Mouse (Mus musculus) spleen, embryonic (tissue): ENCODE measurements around the gene Eva1b.

Experiments
- CTCF ChIA-PET: fragments of 350-600 bp; sonication (Branson Sonifier 250); formaldehyde crosslinking; loops from one replicate; lab custom pipeline; 2022; lab: Charles Lee

Gene Eva1b

DNA sequence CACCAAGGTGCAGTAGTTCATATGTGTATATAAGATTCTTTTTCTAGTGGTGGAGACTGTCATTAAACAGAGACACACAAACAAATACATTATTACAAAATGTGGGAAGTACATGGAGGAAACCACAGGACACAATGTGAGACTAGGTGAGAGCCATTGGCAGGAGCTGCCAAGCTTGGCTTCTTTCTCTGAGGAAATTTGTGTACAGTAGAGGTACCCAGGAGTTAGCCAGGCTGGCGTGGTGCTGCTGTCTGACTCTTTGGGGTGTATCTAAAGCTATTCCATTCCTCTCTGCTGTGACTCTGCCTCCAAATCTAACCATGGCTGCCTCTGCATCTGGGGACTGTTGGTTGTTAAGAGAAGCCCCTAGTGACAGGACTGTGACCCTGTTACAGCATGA, 28.5 kb upstream of the Eva1b start:
- CTCF ChIA-PET = interaction anchor here (0.7 kb wide), 1 partner anchor 1145 kb away, joined by 5 read pairs; no protein-coding TSS in a partner anchor

DNA sequence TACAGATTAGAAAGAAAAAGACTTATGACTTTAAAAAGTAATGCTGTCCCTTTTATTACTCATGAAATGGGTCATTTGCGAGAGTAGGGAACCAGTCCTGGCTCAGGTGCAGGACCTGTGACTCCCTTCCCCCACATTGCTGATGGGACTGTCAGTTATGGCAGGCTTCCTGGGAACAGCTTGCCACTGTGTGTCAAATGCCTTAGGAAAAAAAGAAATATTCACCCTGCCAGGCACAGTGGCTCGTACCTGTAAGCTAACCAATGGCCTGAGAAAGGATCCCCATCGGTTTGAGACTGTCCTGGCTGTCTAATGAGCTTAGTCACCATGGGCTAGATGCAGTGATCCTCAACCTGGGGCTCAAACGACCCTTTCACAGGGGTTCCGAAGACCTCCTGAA, 27.5 kb upstream of the Eva1b start:
- CTCF ChIA-PET = interaction anchor here (0.6 kb wide), 1 partner anchor 200 kb away, joined by 3 read pairs; no protein-coding TSS in a partner anchor

DNA sequence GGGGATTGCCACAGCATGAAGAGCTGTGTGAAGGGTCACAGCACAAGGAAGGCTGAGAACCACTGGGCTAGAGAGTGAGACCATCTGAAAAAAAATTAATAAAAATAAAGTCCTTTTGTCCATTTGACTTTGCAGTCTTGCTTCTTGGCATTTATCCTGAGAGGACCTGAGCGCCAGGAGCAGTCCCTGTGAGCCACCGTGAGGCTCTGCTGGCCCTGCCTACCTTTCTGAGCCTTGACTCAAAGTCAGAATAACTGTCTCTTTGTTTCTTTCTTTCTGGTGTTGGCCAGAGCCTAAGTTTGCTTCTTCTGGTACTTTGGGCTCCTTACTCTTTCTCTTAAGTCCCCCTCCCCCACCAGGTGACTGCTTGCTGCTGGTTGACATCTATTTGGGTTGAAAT, 27.0 kb upstream of the Eva1b start:
- CTCF ChIA-PET = interaction anchor here (0.6 kb wide), 1 partner anchor 200 kb away, joined by 3 read pairs; no protein-coding TSS in a partner anchor

DNA sequence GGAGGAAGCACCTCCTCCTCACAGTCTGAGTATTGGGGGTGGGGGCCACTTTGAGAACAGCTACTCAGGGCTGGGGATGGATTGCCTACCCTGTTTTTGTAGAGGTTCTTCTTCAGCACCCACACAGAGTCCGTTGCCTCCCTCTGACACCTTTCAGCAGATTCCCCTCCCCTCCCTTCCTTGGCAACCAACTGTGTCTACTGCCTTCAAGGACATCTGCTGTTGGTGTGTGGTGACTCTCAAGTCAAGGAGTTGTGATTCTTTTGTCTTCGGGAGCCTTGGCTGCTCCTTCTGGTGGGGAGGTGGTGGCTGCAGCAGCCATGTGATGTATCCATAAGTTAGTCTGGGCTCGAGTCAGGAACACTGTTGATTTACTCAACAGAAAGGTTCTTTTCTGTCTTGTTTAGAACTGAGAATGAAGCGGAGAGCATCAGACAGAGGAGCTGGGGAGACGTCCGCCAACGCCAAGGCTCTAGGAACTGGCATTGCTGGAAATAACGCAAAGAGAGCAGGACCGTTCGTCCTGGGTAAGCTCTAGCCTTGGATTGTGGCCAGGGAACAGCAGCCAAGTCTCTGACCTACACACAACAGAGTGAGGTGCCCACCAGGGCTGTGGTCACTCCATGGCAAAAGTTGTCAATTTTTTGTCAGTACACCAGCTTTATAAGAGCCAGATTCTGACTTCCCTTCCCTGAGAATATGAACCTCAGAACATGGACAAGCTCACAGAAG, 24.1 kb upstream of the Eva1b start:
- CTCF ChIA-PET = no interaction called here

DNA sequence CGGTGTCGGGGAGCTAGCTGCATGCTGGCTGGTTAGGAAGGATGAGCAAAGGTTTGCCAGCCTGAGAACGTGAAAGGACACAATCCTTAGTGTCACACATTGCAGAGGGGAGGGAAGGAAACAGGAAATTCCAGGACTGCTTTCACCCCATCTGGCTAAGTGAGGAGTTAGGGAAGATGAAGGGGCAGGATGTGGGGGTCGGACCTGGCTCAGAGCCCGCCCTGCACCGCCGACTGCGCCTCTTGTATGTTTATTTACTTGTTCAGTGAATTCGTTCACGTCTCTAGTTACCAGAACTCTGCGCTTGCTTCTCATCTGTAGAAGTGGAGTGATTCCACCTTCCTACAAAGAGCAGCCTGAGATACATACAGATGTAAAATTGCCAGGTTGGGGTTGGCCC, 17.0 kb upstream of the Eva1b start:
- CTCF ChIA-PET = no interaction called here

DNA sequence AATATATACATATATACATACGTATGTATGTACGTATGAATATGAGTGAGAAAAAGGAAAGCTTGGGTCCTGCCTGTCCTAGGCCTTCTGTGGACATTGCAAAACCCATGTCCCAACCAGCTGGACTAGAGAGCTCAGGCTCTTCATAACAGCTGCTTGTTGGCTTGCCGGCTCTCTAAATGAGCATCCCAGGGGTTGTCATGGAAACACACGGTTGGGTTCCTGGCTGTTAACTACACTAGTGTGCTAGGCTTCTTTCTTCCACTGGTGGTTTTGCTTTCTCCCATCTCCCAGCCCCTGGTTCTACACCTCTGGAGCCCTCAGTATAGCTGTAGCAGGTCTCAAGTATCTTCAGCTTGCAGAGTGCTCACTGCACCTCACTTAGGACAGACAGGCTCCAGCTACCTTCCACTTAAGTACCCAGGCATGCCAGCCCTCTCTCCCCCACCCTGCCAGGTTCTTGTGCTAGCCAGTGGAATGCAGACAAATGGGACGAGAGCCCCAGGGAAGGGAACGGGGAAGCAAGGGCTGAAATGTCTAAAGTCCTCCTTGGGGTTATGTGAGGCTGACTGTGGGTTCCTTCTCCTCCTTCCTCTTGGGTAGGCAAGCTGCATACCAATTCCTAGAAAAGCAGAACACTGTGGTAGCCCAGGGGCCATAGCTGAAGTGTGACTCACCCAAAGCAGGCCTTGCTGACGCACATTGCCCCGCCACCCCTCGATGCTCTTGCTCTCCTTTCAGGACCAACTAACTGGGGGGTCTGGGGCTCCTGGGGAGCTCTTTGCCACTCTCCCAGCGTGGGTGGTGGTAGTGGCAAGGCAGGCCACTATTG, 16.0 kb upstream of the Eva1b start:
- CTCF ChIA-PET = interaction anchor here (0.7 to 1.0 kb wide), 2 partner anchors 9 to 130 kb away, joined by 3 read pairs; partner anchors contain the start of gene Trappc3

DNA sequence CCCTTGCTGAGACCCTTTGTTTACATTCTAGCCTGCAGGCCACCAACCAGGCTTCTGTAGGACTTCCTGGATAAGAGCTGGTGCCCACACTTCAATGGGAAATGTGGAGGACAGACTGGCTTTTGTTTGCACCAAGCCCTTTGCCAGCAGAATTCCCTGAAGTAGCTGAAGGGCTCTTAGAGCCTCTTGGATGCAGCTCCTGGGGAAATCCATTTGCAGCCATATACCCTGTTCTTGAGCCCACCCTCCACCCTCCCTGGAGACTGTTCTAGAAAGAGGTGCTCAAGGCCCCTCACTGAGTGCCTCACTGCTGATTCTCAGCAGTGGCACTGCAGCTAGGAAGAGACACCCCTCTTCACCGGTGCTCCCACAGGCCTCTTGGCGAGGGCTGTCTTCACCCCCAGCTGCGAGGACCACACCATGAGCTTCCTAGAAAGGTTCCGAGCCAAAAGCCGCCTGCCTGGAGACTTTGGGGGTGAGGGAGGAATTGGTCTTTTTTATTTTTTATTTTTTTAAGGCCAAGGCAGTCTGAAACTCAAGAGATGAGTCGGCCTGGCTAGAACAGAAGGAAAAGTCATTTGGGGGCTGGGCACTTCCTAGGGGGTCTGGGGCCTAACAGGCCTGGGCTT, 14.8 kb upstream of the Eva1b start:
- CTCF ChIA-PET = interaction anchor here (0.6 kb wide), 2 partner anchors 18 to 50 kb away, joined by 3 to 7 read pairs; no protein-coding TSS in a partner anchor

DNA sequence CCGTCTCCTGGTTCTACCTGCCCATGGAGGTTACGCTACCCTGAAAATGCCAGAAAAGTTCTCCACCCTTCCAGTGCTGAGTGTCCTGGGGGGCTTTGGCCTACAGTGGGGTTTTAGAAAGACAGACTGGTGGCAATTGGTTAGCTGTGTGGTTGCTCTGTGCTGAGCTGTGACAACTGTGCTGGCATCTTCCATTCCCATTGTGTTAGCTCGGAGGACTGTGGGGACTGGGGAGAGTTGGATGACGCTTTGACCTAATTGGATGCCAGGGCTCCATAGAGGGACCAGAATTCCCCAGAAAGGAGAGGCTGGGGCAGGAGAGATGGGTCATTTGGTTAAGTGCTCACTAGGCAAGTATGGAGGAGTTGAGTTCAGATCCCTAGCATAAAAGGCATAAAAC, 13.3 kb upstream of the Eva1b start:
- CTCF ChIA-PET = no interaction called here

DNA sequence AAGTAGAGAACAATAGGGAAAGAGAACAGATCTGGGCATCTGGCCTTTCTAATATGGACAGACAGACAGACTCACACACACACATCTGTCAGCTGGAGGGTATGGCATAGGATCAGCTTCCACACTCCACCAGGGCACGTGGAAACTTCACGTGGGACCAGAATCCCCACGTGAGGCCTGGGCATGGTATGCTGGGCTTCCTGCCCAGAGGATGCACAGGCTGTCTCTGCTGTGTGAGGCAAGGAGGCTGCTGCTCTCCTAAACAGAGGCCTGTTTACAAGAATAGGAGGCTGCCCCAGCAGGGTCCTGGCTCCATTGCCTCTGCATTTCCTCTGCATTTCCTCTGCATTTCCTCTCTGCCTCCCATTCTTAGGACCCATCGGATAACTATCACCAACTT, 12.9 kb upstream of the Eva1b start:
- CTCF ChIA-PET = no interaction called here

DNA sequence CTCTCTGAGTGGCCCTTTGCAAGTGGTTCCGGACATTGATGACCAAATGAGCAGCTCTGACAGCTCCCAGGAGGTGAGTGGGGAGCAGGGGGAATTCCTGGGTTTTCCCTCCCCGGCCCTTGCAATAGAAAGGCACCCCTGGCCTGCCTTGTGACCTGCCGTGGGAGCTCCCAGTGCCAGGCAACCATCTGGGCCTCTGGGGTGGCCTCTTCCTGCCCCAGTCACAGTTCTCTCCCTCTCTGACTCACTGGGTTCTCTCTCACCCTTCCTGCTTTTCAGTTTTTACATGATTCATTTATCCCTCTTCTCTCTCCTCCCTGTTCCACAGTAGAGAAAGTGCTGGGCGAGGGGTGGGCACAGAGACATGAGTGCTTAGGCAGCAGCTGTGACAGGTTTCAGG, 9.8 kb upstream of the Eva1b start:
- CTCF ChIA-PET = no interaction called here

DNA sequence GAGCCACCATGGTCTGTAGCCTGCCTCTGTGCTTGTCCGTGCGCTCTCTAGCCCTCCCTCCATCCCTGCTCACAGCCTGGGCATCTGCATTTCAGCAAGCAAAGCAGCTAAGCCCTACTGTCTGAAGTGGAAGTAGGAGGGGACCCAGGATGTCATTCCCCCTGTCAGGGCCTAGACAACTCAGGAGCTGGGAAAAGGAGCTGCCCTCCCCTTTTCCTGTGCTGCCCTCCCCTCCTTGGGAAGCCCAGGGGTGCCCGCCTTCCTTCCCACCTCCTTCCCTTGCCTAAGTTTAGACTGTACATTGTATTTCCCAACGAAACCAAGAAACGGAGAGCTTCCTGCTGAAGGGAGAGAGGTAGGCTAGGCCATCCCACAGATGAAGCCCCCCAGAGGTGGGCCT, 6.5 kb upstream of the Eva1b start:
- CTCF ChIA-PET = no interaction called here

DNA sequence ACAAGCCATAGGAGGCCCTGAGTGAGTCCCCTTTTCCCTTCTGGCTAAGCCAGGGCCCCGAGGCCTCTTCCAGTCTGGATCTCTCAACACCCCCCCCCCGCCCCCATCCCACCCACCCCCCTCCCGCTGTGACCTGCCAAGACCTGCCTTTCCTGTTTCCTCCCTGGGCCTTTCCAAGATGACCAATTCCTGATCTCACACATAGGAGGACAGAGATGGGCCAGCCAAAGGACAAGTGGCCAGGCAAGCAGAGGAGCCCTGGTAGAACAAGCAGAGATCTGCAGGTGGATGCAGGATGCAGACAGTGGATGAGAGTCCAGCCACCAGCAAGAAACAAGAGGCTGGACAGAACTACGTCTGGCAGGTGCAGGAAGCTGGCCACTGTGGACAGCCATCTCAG, 2.1 kb upstream of the Eva1b start:
- CTCF ChIA-PET = no interaction called here

DNA sequence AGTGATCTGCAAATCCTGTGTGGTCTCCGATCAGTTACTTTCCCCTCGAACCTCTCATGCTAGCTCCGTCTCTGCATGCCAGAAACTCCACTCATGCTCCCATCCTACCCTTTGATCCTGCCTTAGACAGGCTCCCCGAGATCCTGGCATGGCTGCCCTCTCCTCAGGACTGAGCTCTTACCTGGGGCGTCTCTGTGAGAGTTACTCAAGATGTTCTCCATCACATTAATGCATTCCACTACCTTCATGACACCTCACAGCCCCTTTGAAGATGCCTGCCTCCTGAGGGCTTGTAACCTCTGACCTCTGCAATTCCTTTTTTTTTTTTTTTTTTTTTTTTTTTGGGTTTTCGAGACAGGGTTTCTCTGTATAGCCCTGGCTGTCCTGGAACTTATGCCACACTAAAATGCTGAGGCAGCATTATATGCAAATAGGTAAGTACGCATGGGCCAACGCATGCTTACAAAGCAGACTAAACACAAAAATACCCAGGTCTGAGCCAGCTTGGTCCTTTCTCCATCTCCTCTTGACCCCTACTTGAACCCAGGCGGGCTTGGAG, 491 bp upstream of the Eva1b start:
- CTCF ChIA-PET = interaction anchor here (0.7 kb wide), 1 partner anchor 61 kb away, joined by 29 read pairs; no protein-coding TSS in a partner anchor

DNA sequence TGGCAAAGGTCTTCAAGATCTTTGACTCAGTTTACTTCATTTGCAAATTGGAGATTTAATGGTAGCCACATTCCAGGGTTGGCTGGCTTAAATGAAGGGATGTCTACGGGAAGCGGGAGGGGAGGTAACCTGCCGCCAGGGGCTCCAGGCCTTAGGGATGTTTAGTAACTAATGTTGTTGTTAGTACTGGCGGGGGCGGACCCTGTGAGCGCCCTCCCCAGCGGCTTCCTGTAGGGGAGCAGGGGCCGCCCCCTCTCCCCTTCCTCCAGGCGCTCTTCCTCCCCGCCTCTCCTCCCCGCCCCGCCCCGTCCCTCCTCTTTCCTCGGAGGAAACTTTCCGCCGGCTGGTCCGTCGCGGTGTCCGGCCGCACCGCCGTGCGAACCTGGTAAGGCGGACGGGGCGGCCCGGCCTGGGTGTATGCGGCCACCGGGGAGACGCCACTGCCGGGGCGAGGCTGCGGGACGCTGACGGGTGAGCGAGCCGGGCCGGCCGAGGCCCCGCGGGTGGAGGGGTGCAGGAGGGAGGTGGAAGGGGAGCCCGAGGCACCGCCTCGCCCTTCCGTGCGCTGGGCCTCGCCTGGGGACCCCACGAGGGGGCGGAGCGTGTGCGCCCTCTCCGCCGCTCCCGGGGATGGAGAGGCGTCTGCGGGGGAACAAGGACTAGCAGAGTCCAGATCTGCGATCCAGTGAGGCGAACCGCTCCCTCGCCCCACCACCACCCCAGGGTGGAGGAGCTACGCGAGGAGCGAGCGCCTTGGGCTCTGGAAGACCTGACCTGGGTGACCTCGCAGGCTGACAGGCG, 817 bp downstream of the Eva1b start:
- CTCF ChIA-PET = no interaction called here

DNA sequence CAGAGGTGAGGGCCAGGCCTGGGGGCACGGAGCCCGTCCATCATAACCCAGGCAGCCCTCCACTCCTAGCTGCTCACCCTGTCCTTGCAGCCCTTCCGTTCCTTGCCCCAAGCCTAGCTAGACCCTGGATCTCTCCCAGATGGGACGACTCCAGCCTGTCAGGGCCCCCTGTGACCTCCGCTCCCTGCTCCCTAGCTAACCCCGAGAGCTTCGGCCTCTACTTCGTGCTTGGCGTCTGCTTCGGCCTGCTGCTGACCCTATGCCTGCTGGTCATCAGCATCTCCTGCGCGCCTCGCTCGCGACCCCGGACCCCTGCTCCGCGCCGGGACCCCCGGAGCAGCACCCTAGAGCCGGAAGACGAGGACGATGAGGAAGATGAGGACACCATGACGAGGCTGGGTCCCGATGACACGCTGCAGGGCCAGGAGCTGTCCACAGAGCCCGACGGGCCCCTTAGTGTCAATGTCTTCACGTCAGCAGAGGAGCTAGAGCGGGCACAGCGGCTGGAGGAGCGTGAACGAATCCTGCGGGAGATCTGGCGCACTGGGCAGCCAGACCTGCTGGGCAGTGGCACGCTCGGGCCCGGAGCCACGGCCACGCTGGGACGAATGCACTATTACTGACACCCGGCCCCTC, 1.6 kb downstream of the Eva1b start:
- CTCF ChIA-PET = no interaction called here

DNA sequence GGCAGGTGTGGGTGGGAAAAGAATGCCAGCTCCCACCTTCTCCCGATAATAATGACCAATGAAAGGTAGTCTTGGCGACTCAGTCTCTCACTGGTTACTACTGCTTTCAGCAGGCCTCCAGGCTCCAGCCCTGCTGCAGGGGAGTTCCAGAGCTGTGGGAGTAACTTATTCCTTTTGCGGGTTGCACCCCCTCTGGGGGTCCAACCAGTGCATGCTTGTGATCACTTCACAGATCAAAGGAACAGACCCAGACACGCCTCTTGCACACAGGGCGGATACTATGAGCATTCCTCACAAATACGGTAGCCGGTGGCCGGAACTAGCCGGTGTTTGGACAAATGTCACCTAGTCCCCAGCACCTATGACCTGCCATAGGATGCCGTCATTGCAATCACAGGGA, 2.3 kb downstream of the Eva1b start:
- CTCF ChIA-PET = no interaction called here

DNA sequence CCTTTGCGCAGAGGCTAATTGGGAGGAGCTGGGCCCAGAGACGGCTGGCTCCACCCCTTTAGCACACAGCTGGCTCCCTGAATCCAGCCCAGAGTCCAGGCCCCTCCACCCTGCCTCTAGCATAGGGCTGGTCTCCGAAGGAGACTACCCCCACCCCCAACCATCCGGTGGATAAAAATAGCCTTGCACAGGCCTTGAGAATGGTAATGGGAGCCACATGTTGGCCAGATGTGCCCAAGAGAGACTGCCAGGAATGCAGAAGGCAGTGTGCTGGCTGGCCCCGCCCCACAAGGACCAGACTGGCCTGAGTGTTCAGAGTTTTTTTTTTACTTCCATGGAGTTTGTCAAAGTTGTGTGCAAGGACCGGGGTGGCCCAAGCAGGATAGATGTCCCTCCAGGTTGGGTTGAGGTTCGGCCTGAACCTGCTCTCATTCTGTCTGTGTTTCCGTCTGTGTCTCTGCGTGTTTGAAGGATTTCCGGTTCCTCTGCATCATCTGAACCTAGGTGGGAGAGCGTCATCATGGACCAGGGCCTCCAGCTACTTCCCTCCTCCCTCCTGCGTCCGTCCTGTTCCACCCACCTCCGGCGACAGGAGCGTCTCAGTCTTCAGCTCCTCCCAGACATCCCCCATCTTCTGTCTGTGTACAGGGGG, 2.9 kb downstream of the Eva1b start:
- CTCF ChIA-PET = no interaction called here

DNA sequence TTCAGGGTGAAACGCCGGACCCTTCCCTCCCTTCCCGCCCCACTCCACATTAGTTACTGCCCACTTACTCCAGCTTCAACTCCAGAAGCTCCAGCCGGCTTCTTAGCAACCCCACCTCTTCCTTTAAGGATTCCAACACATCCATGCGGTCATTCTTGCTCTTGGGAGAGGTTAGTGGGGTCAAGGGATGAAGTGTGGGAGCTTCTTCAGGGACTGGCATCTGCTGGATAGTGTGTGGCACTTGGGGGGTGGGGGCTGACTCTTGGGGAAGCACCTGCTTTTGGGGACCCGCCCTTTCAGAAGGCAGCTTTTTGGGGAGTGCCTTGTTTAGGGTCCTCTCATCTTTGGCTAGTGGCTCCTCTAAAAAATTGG, 3.4 kb downstream of the Eva1b start:
- CTCF ChIA-PET = no interaction called here

DNA sequence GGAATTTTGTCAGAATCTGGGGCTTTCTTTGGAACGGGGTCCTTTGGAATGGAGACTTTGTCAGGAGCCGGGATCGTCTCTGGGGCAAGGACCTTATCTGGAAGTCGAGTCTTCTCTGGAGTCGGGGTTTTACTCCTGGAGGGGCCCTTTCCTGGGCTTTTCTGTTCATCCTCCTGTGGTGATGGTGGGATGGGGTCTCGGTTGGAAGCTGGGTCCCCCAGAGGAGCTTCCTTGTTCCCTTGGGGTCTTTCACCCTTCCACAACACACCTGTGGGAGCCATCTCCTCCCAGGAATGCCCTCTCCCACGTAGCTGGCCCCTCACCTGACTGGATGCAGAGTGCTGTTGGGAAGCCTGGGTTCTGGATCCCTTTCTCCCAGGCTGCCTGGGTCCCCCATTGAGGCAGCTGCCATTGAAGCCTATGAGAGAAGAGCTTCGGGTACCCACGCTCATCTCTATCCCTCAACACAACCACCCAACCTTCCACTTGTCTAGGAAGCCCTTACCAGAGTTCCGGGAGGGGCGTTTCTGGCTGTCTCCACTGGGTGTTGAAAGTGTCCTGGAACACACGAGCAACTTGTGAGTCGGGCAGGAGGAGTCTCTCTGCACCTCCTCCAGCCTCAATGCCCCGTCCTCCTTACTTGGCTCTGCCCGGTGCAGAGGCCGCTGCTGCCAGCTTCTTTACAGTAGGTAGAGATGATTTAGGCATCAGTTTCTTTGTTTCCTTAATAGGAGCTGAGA, 4.3 kb downstream of the Eva1b start:
- CTCF ChIA-PET = interaction anchor here (0.5 kb wide), 1 partner anchor 43 kb away, joined by 6 read pairs; no protein-coding TSS in a partner anchor
